ENCODE assay signal across 8 mouse cellular contexts in genomic region chr11:100848789-100849379, GRCm38 (mm10). TPM values are rescaled to one million over a fixed set of nuclear protein-coding genes. Genes with fewer than 3 reads are reported as not detected.
A peak's percentile ranks its signal among the peaks of the same experiment; 100 is the strongest.
DNase-seq lines count a peak whose midpoint lies in the region; ATAC-seq lines count a peak whose summit lies in the region.

No protein-coding gene starts in this region.

- peaks cover 24% of the 10 kb centered on the region for H3K4me1 ChIP-seq in lung, embryonic 15.5 days
- H3K4me1 ChIP-seq in limb, embryonic 11.5 days (ENCODE audit: control insufficient read depth, insufficient read depth, low read length), result peaks cover 6% of the 10 kb centered on the region; the same call in 1 of the 2 replicates
- peaks cover 12% of the 10 kb centered on the region; the same call in 1 of the 2 replicates for H3K4me1 ChIP-seq in neural tube, embryonic 14.5 days (ENCODE audit: control insufficient read depth, insufficient read depth, low read length)

- peaks cover 12% of the 10 kb centered on the region; the same call in 1 of the 2 replicates for H3K27me3 ChIP-seq in lung, embryonic 15.5 days
- H3K27me3 ChIP-seq in limb, embryonic 11.5 days (ENCODE audit: control insufficient read depth, insufficient read depth, low read length), result no peaks in the 10 kb centered on the region
- no peaks in the 10 kb centered on the region for H3K27me3 ChIP-seq in neural tube, embryonic 14.5 days (ENCODE audit: control insufficient read depth, insufficient read depth, low read length)

- 40% methylated on average over 6 of the region's 6 CpGs for WGBS in lung, embryonic 15.5 days
- WGBS in limb, embryonic 11.5 days, result 81% methylated on average over 6 of the region's 6 CpGs
- 70% methylated on average over 6 of the region's 6 CpGs for WGBS in neural tube, embryonic 14.5 days

- H3K4me2 ChIP-seq in lung, embryonic 15.5 days, result peak overlapping the region; percentile 87
- H3K4me2 ChIP-seq in limb, embryonic 11.5 days (ENCODE audit: low read depth, severe bottlenecking), result peak overlapping the region; percentile 95; the same call in 1 of the 2 replicates
- peak overlapping the region; percentile 91 for H3K4me2 ChIP-seq in neural tube, embryonic 14.5 days (ENCODE audit: low read depth, low read length)

- H3K4me3 ChIP-seq in lung, embryonic 15.5 days, result peak overlapping the region; percentile 89
- H3K4me3 ChIP-seq in limb, embryonic 11.5 days (ENCODE audit: low read depth, low read length), result peak overlapping the region; percentile 86; the same call in 1 of the 2 replicates
- H3K4me3 ChIP-seq in neural tube, embryonic 14.5 days (ENCODE audit: low read depth, low read length), result peak overlapping the region; percentile 98

- no peak for DNase-seq in lung, postnatal 25 days (ENCODE audit: low spot score)
- no peak for DNase-seq in limb, embryonic 11.5 days (ENCODE audit: low spot score)
- DNase-seq in layer of hippocampus, adult 9-11 months, result no peak
- no peak for DNase-seq in gastrocnemius, postnatal 25 days
- no peak for DNase-seq in embryo, embryonic 10 days (ENCODE audit: low spot score)

- H3K27ac ChIP-seq in lung, embryonic 15.5 days, result 0 out of 2 replicates have a peak overlapping the region, but pooled peaks have one; percentile 25
- H3K27ac ChIP-seq in limb, embryonic 11.5 days (replicated peaks; ENCODE audit: low read depth, low read length), result no peak overlapping the region
- H3K27ac ChIP-seq in neural tube, embryonic 14.5 days (ENCODE audit: low read depth, low read length), result no peak overlapping the region

- 0 out of 2 replicates have a peak overlapping the region, but pooled peaks have one; percentile 92 for H3K9ac ChIP-seq in lung, embryonic 15.5 days
- no peak overlapping the region for H3K9ac ChIP-seq in limb, embryonic 11.5 days (ENCODE audit: low read length)
- no peak overlapping the region; the same call in 1 of the 2 replicates for H3K9ac ChIP-seq in neural tube, embryonic 14.5 days (replicated peaks; ENCODE audit: low read depth, low read length)

- no peaks in the 10 kb centered on the region for H3K9me3 ChIP-seq in lung, embryonic 15.5 days
- H3K9me3 ChIP-seq in limb, embryonic 11.5 days (ENCODE audit: control insufficient read depth, low read length), result no peaks in the 10 kb centered on the region
- H3K9me3 ChIP-seq in neural tube, embryonic 14.5 days (ENCODE audit: control insufficient read depth, low read length), result no peaks in the 10 kb centered on the region

- ATAC-seq in lung, embryonic 15.5 days (ENCODE audit: borderline replicate concordance, extremely low read depth, low FRiP score, low TSS enrichment), result no peak
- ATAC-seq in erythroblast, adult 5-6 weeks (replicated peaks; ENCODE audit: low FRiP score, poor library complexity, severe bottlenecking), result 0 out of 2 replicates have a peak, but pooled peaks have one; percentile 9
- no peak for ATAC-seq in limb, embryonic 11.5 days (ENCODE audit: insufficient number of reproducible peaks, low FRiP score, low TSS enrichment, low read depth)
- no peak for ATAC-seq in neural tube, embryonic 14.5 days (ENCODE audit: low read depth)

- H3K36me3 ChIP-seq in lung, embryonic 15.5 days, result no peaks in the 10 kb centered on the region
- H3K36me3 ChIP-seq in limb, embryonic 11.5 days (ENCODE audit: control insufficient read depth, insufficient read depth, low read length), result no peaks in the 10 kb centered on the region
- no peaks in the 10 kb centered on the region for H3K36me3 ChIP-seq in neural tube, embryonic 14.5 days (ENCODE audit: control insufficient read depth, insufficient read depth, low read length)

RNA-seq across cellular contexts. Expression of gene Stat5b, which starts 1.6 kb away (rescaled TPM):
- polyA plus RNA-seq in lung, embryonic 15.5 days (2015; fragmentation: Nextera tagmentation; extraction: Ambion mirVana), result 28.1 TPM in 2 replicates
- total RNA-seq in erythroblast, adult 5-6 weeks (2015; ENCODE audit: low replicate concordance), result 6.9 and 14.8 TPM in 2 replicates
- total RNA-seq in erythroblast, adult 5-6 weeks (2017; ENCODE audit: low replicate concordance), result 6.7 and 10.3 TPM in 2 replicates
- polyA plus RNA-seq in limb, embryonic 11.5 days (2014; fragmentation: Nextera tagmentation; extraction: Ambion mirVana), result 16.9 and 19.7 TPM in 2 replicates
- polyA plus RNA-seq in neural tube, embryonic 14.5 days (2014; fragmentation: Nextera tagmentation; extraction: Ambion mirVana), result 17.3 and 19.7 TPM in 2 replicates
- total RNA-seq in gastrocnemius, postnatal 25 days (2021), result 100 to 1,000 TPM in 1 of 2 experiments, 10 to 100 TPM in 1; 93.2 to 126 TPM

RNA-seq across cellular contexts. Expression of gene Stat5a, which starts 10.3 kb away (rescaled TPM):
- 8.2 and 9.5 TPM in 2 replicates for polyA plus RNA-seq in lung, embryonic 15.5 days (2015; fragmentation: Nextera tagmentation; extraction: Ambion mirVana)
- total RNA-seq in erythroblast, adult 5-6 weeks (2015; ENCODE audit: low replicate concordance), result 4.8 and 7.3 TPM in 2 replicates
- total RNA-seq in erythroblast, adult 5-6 weeks (2017; ENCODE audit: low replicate concordance), result 5.7 and 6.5 TPM in 2 replicates
- 1.9 and 2.0 TPM in 2 replicates for polyA plus RNA-seq in limb, embryonic 11.5 days (2014; fragmentation: Nextera tagmentation; extraction: Ambion mirVana)
- 1.3 and 1.8 TPM in 2 replicates for polyA plus RNA-seq in neural tube, embryonic 14.5 days (2014; fragmentation: Nextera tagmentation; extraction: Ambion mirVana)
- total RNA-seq in gastrocnemius, postnatal 25 days (2021), result 10 to 100 TPM; 10.9 to 14.8 TPM
